Comparison of ENCODE assay signal across 24 mouse cellular contexts in genomic region chr11:113095625-113096024, GRCm38 (mm10).
"Had no signal": no experiment of that assay in that cellular context is flagged by ENCODE, and none has a peak within 500 bp of the region (broad histone marks: within the 10 kb centered on the region; RNA-seq: fewer than 3 reads in every experiment).

No protein-coding gene starts in this region.

- H3K4me2 ChIP-seq: limb, embryonic 12.5 days; limb, embryonic 15.5 days; liver, embryonic 11.5 days; lung, embryonic 15.5 days; midbrain, embryonic 13.5 days; neural tube, embryonic 13.5 days had no signal

- ATAC-seq: liver, postnatal 0 days; midbrain, embryonic 13.5 days; midbrain, embryonic 16.5 days had no signal

- H3K4me3 ChIP-seq: left cerebral cortex, adult 2 months; limb, embryonic 12.5 days; limb, embryonic 15.5 days; lung, embryonic 15.5 days; megakaryocyte, embryonic 14.5 days; midbrain, embryonic 10.5 days; midbrain, embryonic 13.5 days; myocyte; neural tube, embryonic 13.5 days had no signal

- H3K4me1 ChIP-seq: megakaryocyte, embryonic 14.5 days had no signal

- DNase-seq: kidney, postnatal 25 days; layer of hippocampus, postnatal 36 days; left cerebral cortex, postnatal 4 days; liver, postnatal 0 days; lung, postnatal 10 days; lung, postnatal 36 days; retina, postnatal 1 day; right cerebral cortex, postnatal 25 days; spleen, adult 18-20 months; thymus, adult 18-20 months; thymus, postnatal 36 days had no signal

- H3K27ac ChIP-seq: kidney, postnatal 0 days; left cerebral cortex, adult 2 months; limb, embryonic 12.5 days; limb, embryonic 15.5 days; liver, embryonic 14.5 days; lung, embryonic 15.5 days; midbrain, embryonic 13.5 days; neural tube, embryonic 13.5 days had no signal

- H3K27me3 ChIP-seq: limb, embryonic 12.5 days; limb, embryonic 15.5 days; lung, embryonic 15.5 days; megakaryocyte, embryonic 14.5 days; midbrain, embryonic 13.5 days; neural tube, embryonic 13.5 days had no signal

- H3K9ac ChIP-seq: limb, embryonic 12.5 days; limb, embryonic 15.5 days; liver, embryonic 14.5 days; liver, postnatal 0 days; lung, embryonic 15.5 days; midbrain, embryonic 13.5 days; neural tube, embryonic 13.5 days had no signal

- H3K36me3 ChIP-seq: limb, embryonic 15.5 days; lung, embryonic 15.5 days; midbrain, embryonic 10.5 days; midbrain, embryonic 13.5 days; neural tube, embryonic 13.5 days had no signal

- H3K9me3 ChIP-seq: limb, embryonic 12.5 days; limb, embryonic 15.5 days; lung, embryonic 15.5 days; midbrain, embryonic 10.5 days; midbrain, embryonic 13.5 days; neural tube, embryonic 13.5 days had no signal
